ENCODE assay signal across 12 mouse cellular contexts in the genomic region with DNA sequence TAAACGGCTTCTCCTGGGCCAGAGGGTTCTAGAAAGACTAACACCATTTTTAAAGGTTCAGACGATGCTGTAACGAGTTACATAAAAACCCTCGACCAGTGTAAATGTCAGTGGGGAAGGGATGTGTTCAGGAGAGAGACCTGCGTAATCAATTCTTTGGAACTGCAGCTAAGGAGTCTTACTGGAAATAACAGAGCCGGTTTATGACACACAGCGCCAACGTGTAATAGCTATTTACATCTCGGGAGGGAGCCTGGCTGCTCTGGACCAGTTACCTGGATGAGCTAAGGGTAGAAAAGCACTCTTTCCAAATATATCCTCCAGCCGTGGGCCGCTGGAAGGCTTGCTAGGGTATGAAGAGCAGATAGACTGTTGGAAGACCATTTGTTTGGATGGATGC.
A peak's percentile ranks its signal among the peaks of the same experiment; 100 is the strongest.
DNase-seq lines count a peak whose midpoint lies in the region; ATAC-seq and TF ChIP-seq lines count a peak whose summit lies in the region.
"Had no signal": no experiment of that assay in that cellular context is flagged by ENCODE, and none has a peak within 500 bp of the region (broad histone marks: within the 10 kb centered on the region; RNA-seq: fewer than 3 reads in every experiment).

No protein-coding gene starts in this region.

- H3K9me3 ChIP-seq in heart, embryonic 14.5 days (ENCODE audit: control insufficient read depth, low read length) = peaks cover 2% of the 10 kb centered on the region; the same call in 1 of the 2 replicates
- H3K9me3 ChIP-seq in lung, embryonic 14.5 days (ENCODE audit: low read depth, low read length) = no peaks in the 10 kb centered on the region
- H3K9me3 ChIP-seq: forebrain, embryonic 10.5 days had no signal

- H3K4me2 ChIP-seq in heart, embryonic 14.5 days (ENCODE audit: low read length) = peak overlapping the region; percentile 49
- peak overlapping the region; percentile 35; the same call in 1 of the 2 replicates for H3K4me2 ChIP-seq in lung, embryonic 14.5 days
- peak overlapping the region; percentile 70 for H3K4me2 ChIP-seq in myocyte (ENCODE audit: low read depth)

- TF ChIP-seq POLR2A in lung, adult 2 months (IDR thresholded peaks at IDR 0.05; ENCODE audit: borderline replicate concordance, extremely low read depth, low read depth, low read length) = no peak
- TF ChIP-seq POLR2A in embryonic fibroblast, embryonic 13.5 days (IDR thresholded peaks at IDR 0.05; ENCODE audit: low read depth, low read length) = no peak
- TF ChIP-seq POLR2A in myocyte (IDR thresholded peaks at IDR 0.05; ENCODE audit: insufficient read length, low read depth) = no peak

- H3K27me3 ChIP-seq in heart, embryonic 14.5 days (ENCODE audit: control insufficient read depth, insufficient read depth, low read length) = no peaks in the 10 kb centered on the region
- H3K27me3 ChIP-seq in lung, embryonic 14.5 days (ENCODE audit: insufficient read depth, low read length) = no peaks in the 10 kb centered on the region
- no peaks in the 10 kb centered on the region for H3K27me3 ChIP-seq in myocyte (ENCODE audit: control insufficient read depth, insufficient read depth, insufficient read length)
- H3K27me3 ChIP-seq: Patski had no signal

- no peak overlapping the region for H3K9ac ChIP-seq in heart, embryonic 14.5 days (ENCODE audit: low read length)
- H3K9ac ChIP-seq in lung, embryonic 14.5 days = no peak overlapping the region

- H3K4me1 ChIP-seq in heart, embryonic 14.5 days (ENCODE audit: control insufficient read depth in 2 of 2, insufficient read depth in 2 of 2, low read length in 2 of 2) = peaks cover 7 to 22% of the 10 kb centered on the region in 2 experiments
- H3K4me1 ChIP-seq in lung, embryonic 14.5 days (ENCODE audit: insufficient read depth) = peaks cover 4% of the 10 kb centered on the region; the same call in 1 of the 2 replicates
- H3K4me1 ChIP-seq in lung, adult 2 months (ENCODE audit: control insufficient read depth, insufficient read depth, low read length) = peaks cover 9% of the 10 kb centered on the region
- peaks cover 11% of the 10 kb centered on the region for H3K4me1 ChIP-seq in embryonic fibroblast, embryonic 13.5 days (ENCODE audit: control insufficient read depth, insufficient read depth, low read length)
- H3K4me1 ChIP-seq: forebrain, embryonic 10.5 days had no signal

- DNase-seq in heart, adult 18-20 months = no peak
- no peak for DNase-seq in lung, embryonic 14.5 days
- DNase-seq in lung, adult 2 months = no peak
- DNase-seq in left cerebral cortex, postnatal 25 days (ENCODE audit: low spot score in 2 of 2) = no peak
- DNase-seq in adrenal gland, postnatal 10 days = no peak
- DNase-seq: cerebellum, adult 11 months had no signal

- no peak for ATAC-seq in heart, embryonic 14.5 days (ENCODE audit: insufficient number of reproducible peaks, insufficient read depth, low FRiP score, low read depth)
- peak; percentile 53; the same call in 1 of the 2 replicates for ATAC-seq in lung, embryonic 14.5 days (ENCODE audit: insufficient read depth)
- ATAC-seq: CD4-positive, CD25-positive, alpha-beta regulatory T cell, adult 4 months; Patski had no signal

- no peak overlapping the region for H3K4me3 ChIP-seq in heart, embryonic 14.5 days (ENCODE audit: control insufficient read depth in 1 of 2, insufficient read depth in 1 of 2, low read depth in 1 of 2, low read length in 2 of 2)
- H3K4me3 ChIP-seq in lung, embryonic 14.5 days (ENCODE audit: low read depth, low read length) = no peak overlapping the region
- no peak overlapping the region for H3K4me3 ChIP-seq in lung, adult 2 months (replicated peaks; ENCODE audit: extremely low read depth, low read depth, low read length)
- H3K4me3 ChIP-seq in embryonic fibroblast, embryonic 13.5 days (ENCODE audit: insufficient read depth, low read length) = no peak overlapping the region
- no peak overlapping the region for H3K4me3 ChIP-seq in myocyte
- H3K4me3 ChIP-seq: forebrain, embryonic 10.5 days had no signal

- WGBS in heart, embryonic 14.5 days = 23% methylated on average over 11 of the region's 11 CpGs
- WGBS in lung, embryonic 14.5 days = 41% methylated on average over 11 of the region's 11 CpGs
- WGBS in lung, adult 2 months = 39% methylated on average over 11 of the region's 11 CpGs

- H3ac ChIP-seq in myocyte (ENCODE audit: control insufficient read depth, insufficient read length) = no peak overlapping the region

- TF ChIP-seq CTCF in lung, embryonic 14.5 days (IDR thresholded peaks at IDR 0.05; ENCODE audit: low read depth) = no peak
- TF ChIP-seq CTCF in lung, adult 2 months (IDR thresholded peaks at IDR 0.05; ENCODE audit: insufficient read depth, low read length) = no peak
- no peak for TF ChIP-seq CTCF in embryonic fibroblast, embryonic 13.5 days (IDR thresholded peaks at IDR 0.05; ENCODE audit: borderline replicate concordance, insufficient read depth, low read length)

- peak overlapping the region; percentile 33 to 76; a peak in 3 of 4 replicates for H3K27ac ChIP-seq in heart, embryonic 14.5 days (replicated peaks in 1 of 2; ENCODE audit: control insufficient read depth in 1 of 2, insufficient read depth in 1 of 2, low read depth in 2 of 2, low read length in 2 of 2)
- peak overlapping the region; percentile 60 for H3K27ac ChIP-seq in lung, embryonic 14.5 days (ENCODE audit: low read depth)
- peak overlapping the region; percentile 12; the same call in 1 of the 2 replicates for H3K27ac ChIP-seq in embryonic fibroblast, embryonic 13.5 days (ENCODE audit: insufficient read depth, low read length)
- H3K27ac ChIP-seq: forebrain, embryonic 10.5 days had no signal

- no peaks in the 10 kb centered on the region for H3K36me3 ChIP-seq in heart, embryonic 14.5 days (ENCODE audit: control insufficient read depth, insufficient read depth, low read length)
- H3K36me3 ChIP-seq in lung, embryonic 14.5 days (ENCODE audit: insufficient read depth) = peaks cover 4% of the 10 kb centered on the region; the same call in 1 of the 2 replicates
- no peaks in the 10 kb centered on the region for H3K36me3 ChIP-seq in myocyte (ENCODE audit: control insufficient read depth, insufficient read depth)
- H3K36me3 ChIP-seq: forebrain, embryonic 10.5 days had no signal

- intact Hi-C loops in left cerebral cortex, postnatal 25 days (cut with DNase I) = no loop called here

- H3K79me2 ChIP-seq in myocyte (ENCODE audit: control insufficient read depth, insufficient read depth) = no peaks in the 10 kb centered on the region

TF ChIP-seq in myocyte, 11 proteins besides CTCF, POLR2A, EP300 and RAD21:
- TF ChIP-seq MAX (IDR thresholded peaks at IDR 0.05; ENCODE audit: low read depth) = no peak
